ENCODE assay signal across 17 mouse cellular contexts in the genomic region with DNA sequence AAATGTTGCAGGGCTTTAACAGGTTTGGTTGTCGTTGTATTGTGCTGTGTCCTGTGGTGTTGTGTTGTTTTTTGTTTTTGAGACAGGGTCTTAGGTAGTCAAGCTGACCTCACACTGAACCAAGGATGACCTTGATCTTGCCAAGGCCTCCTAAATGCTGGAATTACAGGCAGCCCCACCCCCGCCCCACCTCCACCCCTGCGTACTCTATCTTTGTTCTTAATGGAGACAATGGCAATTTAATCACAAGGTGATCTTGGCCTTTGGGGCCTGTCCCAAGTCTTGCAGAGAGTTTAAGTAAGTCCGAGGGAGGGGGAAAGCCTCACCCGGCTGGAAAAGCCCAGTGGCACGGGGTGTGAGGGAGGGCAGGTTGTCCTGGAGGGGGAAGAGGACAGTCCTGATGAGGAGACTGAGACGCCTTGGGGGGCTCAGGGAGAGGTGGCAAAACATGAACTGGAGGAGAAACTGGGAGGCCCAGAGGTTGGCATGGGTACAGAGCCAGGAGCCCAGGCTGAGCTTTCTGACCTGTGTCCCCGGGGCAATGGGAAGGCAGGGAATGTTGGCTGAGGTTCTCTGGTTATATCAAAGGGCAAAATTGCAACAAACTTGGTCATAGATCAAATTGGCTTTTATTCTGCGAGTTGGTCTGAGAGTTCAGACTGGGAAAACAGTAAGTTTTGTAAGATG. TPM values are rescaled to one million over a fixed set of nuclear protein-coding genes. Genes with fewer than 3 reads are reported as not detected.
DNase-seq lines count a peak whose midpoint lies in the region; ATAC-seq and TF ChIP-seq lines count a peak whose summit lies in the region.
"Had no signal": no experiment of that assay in that cellular context is flagged by ENCODE, and none has a peak within 500 bp of the region (broad histone marks: within the 10 kb centered on the region; RNA-seq: fewer than 3 reads in every experiment).

No protein-coding gene starts in this region.

- intact Hi-C loops in left cerebral cortex, postnatal 36 days (cut with DNase I): no loop called here

- DNase-seq in lung, postnatal 10 days: peak; percentile 5
- DNase-seq in lung, adult 18-20 months: no peak
- DNase-seq in adrenal gland, adult 8-10 months: peak; percentile 31
- DNase-seq in kidney, postnatal 0 days (ENCODE audit: low spot score): no peak
- peak; percentile 54 for DNase-seq in testis, postnatal 14 days (ENCODE audit: low spot score)
- DNase-seq in left cerebral cortex, postnatal 36 days (ENCODE audit: low spot score in 2 of 2): no peak
- DNase-seq in frontal cortex, postnatal 14 days (ENCODE audit: low spot score in 2 of 2): no peak
- no peak for DNase-seq in heart, adult 11 months
- DNase-seq: right cerebral cortex, postnatal 14 days had no signal

- H3K27ac ChIP-seq in kidney, postnatal 0 days: peak overlapping the region; percentile 3; the same call in 1 of the 2 replicates
- H3K27ac ChIP-seq: layer of hippocampus, adult 2 months; limb, embryonic 12.5 days; midbrain, embryonic 12.5 days; neural tube, embryonic 12.5 days had no signal

- H3K4me3 ChIP-seq in kidney, postnatal 0 days (replicated peaks; ENCODE audit: low read depth, low read length): no peak overlapping the region
- H3K4me3 ChIP-seq: erythroblast, embryonic 14.5 days; heart, embryonic 12.5 days; layer of hippocampus, adult 2 months; limb, embryonic 12.5 days; midbrain, embryonic 12.5 days; neural tube, embryonic 12.5 days had no signal

- no peak overlapping the region for H3K4me2 ChIP-seq in kidney, postnatal 0 days (ENCODE audit: low read length)
- H3K4me2 ChIP-seq: heart, embryonic 12.5 days; limb, embryonic 12.5 days; midbrain, embryonic 12.5 days; neural tube, embryonic 12.5 days had no signal

- 59% methylated on average over 9 of the region's 9 CpGs for WGBS in kidney, postnatal 0 days

- H3K9me3 ChIP-seq in kidney, postnatal 0 days (replicated peaks; ENCODE audit: low read length): no peaks in the 10 kb centered on the region
- H3K9me3 ChIP-seq: heart, embryonic 12.5 days; limb, embryonic 12.5 days; midbrain, embryonic 12.5 days; neural tube, embryonic 12.5 days had no signal

- no peak for TF ChIP-seq CTCF in kidney, postnatal 0 days (IDR thresholded peaks at IDR 0.05; ENCODE audit: low read depth)

- H3K4me1 ChIP-seq in kidney, postnatal 0 days (replicated peaks; ENCODE audit: insufficient read depth, low read length): no peaks in the 10 kb centered on the region
- H3K4me1 ChIP-seq: heart, embryonic 12.5 days; limb, embryonic 12.5 days; midbrain, embryonic 12.5 days; neural tube, embryonic 12.5 days had no signal

- H3K9ac ChIP-seq in kidney, postnatal 0 days (ENCODE audit: low read depth, low read length): no peak overlapping the region
- H3K9ac ChIP-seq: heart, embryonic 12.5 days; limb, embryonic 12.5 days; midbrain, embryonic 12.5 days; neural tube, embryonic 12.5 days had no signal

- ATAC-seq in kidney, postnatal 0 days (replicated peaks; ENCODE audit: low FRiP score, low read depth): no peak
- ATAC-seq: activated CD4-positive, CD25-positive, alpha-beta regulatory T cell, adult 4 months had no signal

- H3K36me3 ChIP-seq in kidney, postnatal 0 days (ENCODE audit: insufficient read depth, low read length): no peaks in the 10 kb centered on the region
- H3K36me3 ChIP-seq: heart, embryonic 12.5 days; limb, embryonic 12.5 days; midbrain, embryonic 12.5 days; neural tube, embryonic 12.5 days had no signal

- no peaks in the 10 kb centered on the region for H3K27me3 ChIP-seq in kidney, postnatal 0 days (ENCODE audit: insufficient read depth, low read length)
- H3K27me3 ChIP-seq: CH12.LX; heart, embryonic 12.5 days; limb, embryonic 12.5 days; midbrain, embryonic 12.5 days; neural tube, embryonic 12.5 days had no signal

RNA-seq across cellular contexts. Expression of a gene that starts 22.9 kb away (rescaled TPM):
- total RNA-seq in adrenal gland, adult 8-10 months (2022): 10 to 100 TPM; 62.4 to 92.5 (median 83.2) TPM
- 56.7 and 61.8 TPM in 2 replicates for polyA plus RNA-seq in kidney, postnatal 0 days (2015; fragmentation: Nextera tagmentation; extraction: Ambion mirVana)
- total RNA-seq in left cerebral cortex, postnatal 36 days (2021): 100 to 1,000 TPM; 100 to 125 TPM

Comparison
In these comparisons a context has a peak if more than half of its experiments do, and no peak if none do; other contexts are left out.
1. DNase-seq: peak in lung, postnatal 10 days (single experiment), adrenal gland, adult 8-10 months (single experiment) and testis, postnatal 14 days (single experiment); none in lung, adult 18-20 months (0 of 2), kidney, postnatal 0 days (single experiment), left cerebral cortex, postnatal 36 days (0 of 2), frontal cortex, postnatal 14 days (0 of 2) and heart, adult 11 months (single experiment).